Mouse (Mus musculus) embryonic facial prominence, embryonic 13.5 days (tissue): ENCODE measurements around the gene Nme7. TPM values are rescaled to one million over a fixed set of nuclear protein-coding genes. Genes with fewer than 3 reads are reported as not detected.

Source experiments
- ATAC-seq: fragments of 200-750 bp; cut with Nextera tagmentation; 2 replicates; pipeline ENCODE4 v1.8.0; 2017; ENCODE audit warnings: low read depth; ENCODE audit not compliant: insufficient number of reproducible peaks, insufficient read depth, low FRiP score, low TSS enrichment
- H3K27ac ChIP-seq: fragments of 300-500 bp; sonication (generic); 2 replicates; pipeline ENCODE4 v1.5.1; 2015; ENCODE audit warnings: moderate library complexity, mild to moderate bottlenecking, inconsistent platforms
- H3K27me3 ChIP-seq: fragments of 300-500 bp; sonication (generic); 2 replicates; pipeline ENCODE4 v1.6.1; 2015; ENCODE audit warnings: mild to moderate bottlenecking, inconsistent platforms
- H3K36me3 ChIP-seq: fragments of 300-500 bp; sonication (generic); 2 replicates; pipeline ENCODE4 v1.6.1; 2015; ENCODE audit warnings: mild to moderate bottlenecking, inconsistent platforms
- H3K4me1 ChIP-seq: fragments of 300-500 bp; sonication (generic); 2 replicates; pipeline ENCODE4 v1.6.1; 2015; ENCODE audit warnings: inconsistent platforms
- H3K4me2 ChIP-seq: fragments of 300-500 bp; sonication (generic); 2 replicates; pipeline ENCODE4 v1.6.1; 2015; ENCODE audit warnings: moderate library complexity, mild to moderate bottlenecking, inconsistent platforms
- H3K4me3 ChIP-seq: fragments of 300-500 bp; sonication (generic); 2 replicates; pipeline ENCODE4 v1.5.1; 2015; ENCODE audit warnings: mild to moderate bottlenecking, inconsistent platforms
- H3K9ac ChIP-seq: fragments of 300-500 bp; sonication (generic); 2 replicates; pipeline ENCODE4 v1.6.1; 2015; ENCODE audit warnings: mild to moderate bottlenecking, inconsistent platforms
- H3K9me3 ChIP-seq: fragments of 300-500 bp; sonication (generic); 2 replicates; pipeline ENCODE4 v1.6.1; 2016; ENCODE audit warnings: inconsistent platforms
- WGBS: fragments of 180-500 bp; shearing (Covaris S2); methylation state at CpG from one replicate; pipeline ENCODE4 v1.1.7; 2015; ENCODE audit warnings: mixed read lengths; 5-methylcytosine and 5-hydroxymethylcytosine counted together
- polyA plus RNA-seq: library from polyadenylated mRNA; unstranded; fragments of >200 nt; fragmentation: Nextera tagmentation; extraction: Ambion mirVana; gene quantifications from 2 replicates; pipeline ENCODE4 v1.2.1, GENCODE M21; 2015

Nme7 gene
- polyA plus RNA-seq, 1 experiment from 2014 or later, result 48.3 TPM

DNA sequence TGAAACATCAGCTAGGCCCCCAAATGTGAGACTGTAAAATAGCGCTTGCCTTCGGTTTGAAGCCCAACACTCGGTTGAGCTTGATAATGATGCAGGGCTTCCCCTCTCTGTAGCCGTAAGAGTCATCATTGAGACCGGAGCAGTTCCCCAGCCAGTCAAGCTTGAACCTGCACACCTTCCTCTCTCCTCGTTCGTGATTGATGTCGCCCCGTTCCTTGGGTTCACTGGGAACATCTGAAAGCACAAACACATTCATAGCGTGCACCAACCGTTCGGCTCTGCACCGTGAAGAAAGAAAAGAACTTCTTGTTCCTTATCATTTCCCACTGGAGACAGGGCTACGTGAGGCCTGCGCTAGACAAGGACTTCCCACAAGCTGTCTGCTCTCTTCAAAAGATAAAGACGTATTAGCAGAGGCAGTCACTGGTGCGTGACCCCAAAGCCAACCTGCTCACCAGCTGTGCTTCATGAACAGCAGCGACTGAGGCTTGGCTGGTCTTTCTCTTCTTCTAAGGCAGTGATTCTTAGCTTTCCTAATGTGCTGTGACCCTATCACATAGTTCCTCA, 137.6 kb downstream of the Nme7 start:
- Histone ChIP-seq H3K4me1 (no peaks in the 10 kb centered on the region), H3K36me3 (peaks cover 17% of the 10 kb centered on the region), H3K27me3 (no peaks in the 10 kb centered on the region), H3K9me3 (no peaks in the 10 kb centered on the region), H3K9ac (no peak overlapping the region), H3K4me3 (no peak overlapping the region), H3K4me2 (no peak overlapping the region), H3K27ac (no peak overlapping the region)
- ATAC-seq, result no peak
- 76% methylated on average over 18 of the region's 18 CpGs for WGBS

- Histone ChIP-seq H3K4me3 (no peak overlapping the region), H3K9me3 (no peaks in the 10 kb centered on the region), H3K4me1 (no peaks in the 10 kb centered on the region), H3K4me2 (no peak overlapping the region), H3K27me3 (no peaks in the 10 kb centered on the region), H3K36me3 (no peaks in the 10 kb centered on the region), H3K27ac (no peak overlapping the region), H3K9ac (no peak overlapping the region)
- 81% methylated on average over 5 of the region's 5 CpGs for WGBS
- no peak for ATAC-seq
These were observed 141.8 kb downstream of the Nme7 start for GRCm38 (mm10) chr1:164445620-164446162.

DNA sequence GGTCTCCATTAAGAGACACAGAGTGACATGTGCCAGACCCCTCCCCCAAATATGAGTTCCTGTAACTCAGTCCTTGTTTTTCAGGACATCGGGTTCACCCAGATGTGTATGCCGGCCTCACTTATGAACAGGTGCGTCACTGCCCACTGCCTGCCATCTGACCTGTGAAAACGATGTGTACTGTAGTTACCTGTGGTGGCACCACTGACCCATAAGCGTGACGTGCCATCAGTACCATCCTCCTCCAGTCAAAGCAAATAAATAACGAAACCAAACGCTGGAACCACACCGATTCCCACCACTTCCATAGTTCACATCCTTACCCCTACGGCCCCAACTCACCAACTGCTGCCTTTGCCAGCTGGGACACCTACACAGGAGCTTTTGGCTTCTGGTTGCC, 142.6 kb downstream of the Nme7 start:
- H3K27ac ChIP-seq, result no peak overlapping the region
- ATAC-seq, result no peak; the same call in 1 of the 2 replicates
- H3K9me3 ChIP-seq, result no peaks in the 10 kb centered on the region
- H3K4me1 ChIP-seq, result no peaks in the 10 kb centered on the region
- H3K9ac ChIP-seq, result no peak overlapping the region
- H3K4me3 ChIP-seq, result no peak overlapping the region
- 92% methylated on average over 10 of the region's 10 CpGs for WGBS
- H3K4me2 ChIP-seq, result no peak overlapping the region
- H3K27me3 ChIP-seq, result no peaks in the 10 kb centered on the region
- H3K36me3 ChIP-seq, result no peaks in the 10 kb centered on the region

DNA sequence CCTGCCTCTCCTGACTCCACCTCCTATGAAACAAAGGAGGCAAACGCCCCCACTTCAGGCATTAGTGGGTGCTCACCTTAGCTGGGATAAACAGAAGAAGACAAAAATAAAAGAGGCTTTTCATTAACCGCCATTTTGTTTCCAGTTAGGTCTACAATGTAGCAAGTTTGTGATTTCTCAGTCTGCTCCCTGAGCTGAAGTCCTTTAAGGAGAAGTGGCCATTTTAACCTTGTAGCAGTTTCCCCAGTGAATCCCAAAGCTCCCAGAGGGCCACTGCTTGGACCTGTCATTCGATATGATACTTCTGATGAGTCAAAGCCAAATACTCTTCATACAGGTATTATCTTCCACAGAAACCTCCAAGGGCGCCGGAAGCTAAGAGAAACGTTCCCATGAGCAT, 143.6 kb downstream of the Nme7 start:
- H3K9me3 ChIP-seq, result no peaks in the 10 kb centered on the region
- no peak overlapping the region for H3K4me3 ChIP-seq
- H3K4me1 ChIP-seq, result no peaks in the 10 kb centered on the region
- WGBS, result 84% methylated on average over 6 of the region's 6 CpGs
- H3K4me2 ChIP-seq, result no peak overlapping the region
- no peak overlapping the region for H3K9ac ChIP-seq
- no peaks in the 10 kb centered on the region for H3K36me3 ChIP-seq
- H3K27me3 ChIP-seq, result no peaks in the 10 kb centered on the region
- no peak overlapping the region for H3K27ac ChIP-seq
- ATAC-seq, result no peak

- no peak overlapping the region for H3K27ac ChIP-seq
- no peak overlapping the region for H3K4me2 ChIP-seq
- WGBS, result 84% methylated on average over 8 of the region's 8 CpGs
- H3K9ac ChIP-seq, result no peak overlapping the region
- no peak overlapping the region for H3K4me3 ChIP-seq
- 0 out of 2 replicates have a peak, but pooled peaks cover 2% of the 10 kb centered on the region for H3K36me3 ChIP-seq
- no peaks in the 10 kb centered on the region for H3K9me3 ChIP-seq
- ATAC-seq, result no peak
- peaks cover 2% of the 10 kb centered on the region for H3K4me1 ChIP-seq
- peaks cover 3% of the 10 kb centered on the region; the same call in 1 of the 2 replicates for H3K27me3 ChIP-seq
These were observed 145.7 kb downstream of the Nme7 start for GRCm38 (mm10) chr1:164449626-164450025.

DNA sequence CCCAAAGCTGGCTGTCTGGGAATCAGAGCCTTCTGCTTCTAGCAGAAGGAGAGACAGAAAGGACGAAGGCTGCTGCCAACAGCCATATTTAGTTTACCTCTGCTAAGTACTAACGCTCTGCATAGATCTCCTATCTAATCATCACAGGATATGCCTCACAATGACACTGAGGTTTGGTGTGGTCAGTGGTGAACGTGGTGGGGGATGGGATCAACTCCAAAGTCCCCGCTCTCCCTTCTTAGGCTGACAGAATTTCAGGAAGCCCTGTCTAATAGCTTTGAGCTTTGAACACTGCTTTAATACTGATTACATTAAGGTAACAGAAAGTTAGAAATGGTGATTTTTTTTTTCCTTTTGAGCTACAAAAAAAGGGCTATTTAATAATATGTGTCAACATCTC, 146.3 kb downstream of the Nme7 start:
- no peak overlapping the region for H3K4me2 ChIP-seq
- peaks cover 8% of the 10 kb centered on the region for H3K4me1 ChIP-seq
- no peak overlapping the region for H3K27ac ChIP-seq
- 0 out of 2 replicates have a peak, but pooled peaks cover 2% of the 10 kb centered on the region for H3K36me3 ChIP-seq
- H3K27me3 ChIP-seq, result peaks cover 9% of the 10 kb centered on the region; the same call in 1 of the 2 replicates
- H3K9ac ChIP-seq, result no peak overlapping the region
- no peak for ATAC-seq
- WGBS, result 84% methylated on average over 4 of the region's 4 CpGs
- no peak overlapping the region for H3K4me3 ChIP-seq
- H3K9me3 ChIP-seq, result no peaks in the 10 kb centered on the region

DNA sequence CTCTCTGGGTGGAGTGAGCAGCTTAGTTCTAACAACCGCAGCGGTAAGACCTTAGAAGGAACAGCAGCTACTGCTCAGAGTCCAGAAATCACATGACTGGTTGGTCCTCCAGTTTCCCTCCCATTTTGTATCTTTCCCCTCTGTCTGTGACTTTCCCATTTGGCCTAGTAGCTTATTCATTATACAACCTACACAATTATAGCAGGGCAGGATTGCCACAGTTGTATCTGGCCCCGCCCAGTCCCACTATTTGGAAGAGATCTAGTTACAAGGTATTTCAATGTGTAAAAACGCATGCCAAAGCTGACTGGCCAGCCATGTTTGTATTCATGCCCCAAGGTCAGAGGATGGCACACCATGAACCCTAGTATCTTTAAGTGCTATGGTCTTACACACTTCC, 146.7 kb downstream of the Nme7 start:
- H3K9ac ChIP-seq, result no peak overlapping the region
- H3K27ac ChIP-seq, result no peak overlapping the region
- H3K36me3 ChIP-seq, result 0 out of 2 replicates have a peak, but pooled peaks cover 2% of the 10 kb centered on the region
- H3K9me3 ChIP-seq, result no peaks in the 10 kb centered on the region
- H3K4me3 ChIP-seq, result no peak overlapping the region
- no peak overlapping the region for H3K4me2 ChIP-seq
- no peak for ATAC-seq
- H3K4me1 ChIP-seq, result peaks cover 8% of the 10 kb centered on the region
- H3K27me3 ChIP-seq, result peaks cover 11% of the 10 kb centered on the region
- 76% methylated on average over 4 of the region's 4 CpGs for WGBS

DNA sequence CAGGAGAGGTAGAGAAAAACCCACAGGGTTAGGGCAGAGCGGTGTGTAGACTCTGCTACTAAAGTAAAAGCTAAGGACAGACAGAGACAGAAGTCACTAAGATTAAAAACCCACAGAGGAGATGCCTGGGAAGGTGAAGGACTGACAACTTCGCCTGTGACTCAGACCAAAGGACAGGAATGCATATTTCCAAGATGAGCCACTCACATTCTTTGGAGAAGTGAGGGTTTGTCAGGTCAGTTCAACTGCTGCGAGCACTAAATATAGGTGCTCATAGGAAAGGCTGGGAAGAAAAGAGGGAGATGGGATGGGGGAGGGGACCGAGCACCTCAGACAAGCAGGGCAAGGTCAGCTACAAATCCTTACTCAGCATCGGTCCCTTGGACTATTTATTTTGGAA, 147.4 kb downstream of the Nme7 start:
- Histone ChIP-seq H3K4me1 (peaks cover 13% of the 10 kb centered on the region), H3K36me3 (0 out of 2 replicates have a peak, but pooled peaks cover 2% of the 10 kb centered on the region), H3K9ac (no peak overlapping the region), H3K27ac (no peak overlapping the region), H3K27me3 (peaks cover 18% of the 10 kb centered on the region), H3K4me3 (no peak overlapping the region), H3K9me3 (no peaks in the 10 kb centered on the region), H3K4me2 (no peak overlapping the region)
- WGBS, result 87% methylated on average over 5 of the region's 5 CpGs
- no peak for ATAC-seq

GRCm38 (mm10) chr1:164452580-164452979, 148.7 kb downstream of the Nme7 start:
- Histone ChIP-seq H3K9me3 (no peaks in the 10 kb centered on the region), H3K36me3 (0 out of 2 replicates have a peak, but pooled peaks cover 2% of the 10 kb centered on the region), H3K4me2 (no peak overlapping the region), H3K27me3 (peaks cover 30% of the 10 kb centered on the region), H3K27ac (no peak overlapping the region), H3K4me1 (peaks cover 25% of the 10 kb centered on the region), H3K4me3 (no peak overlapping the region), H3K9ac (no peak overlapping the region)
- 88% methylated on average over 6 of the region's 6 CpGs for WGBS
- ATAC-seq, result no peak

DNA sequence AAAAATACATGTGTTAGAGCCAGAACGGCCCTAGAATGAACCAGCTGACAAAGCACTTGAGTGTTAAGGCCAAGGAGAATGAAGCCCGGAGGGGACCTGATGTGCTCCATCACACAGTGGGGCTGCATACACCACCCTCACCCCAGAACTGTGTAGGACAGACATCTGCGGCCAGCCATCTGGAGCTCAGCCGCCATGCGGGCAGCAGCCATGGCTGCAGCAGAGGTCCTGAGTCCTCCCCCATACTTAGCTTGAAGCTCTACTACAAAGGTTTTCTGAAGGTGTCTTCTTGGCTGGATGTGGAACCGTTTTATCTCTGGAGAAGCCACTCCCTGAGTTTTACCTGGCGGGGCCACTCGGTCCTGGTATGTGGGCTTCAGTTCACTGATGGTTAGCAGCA, 149.2 kb downstream of the Nme7 start:
- WGBS, result 94% methylated on average over 8 of the region's 8 CpGs
- Histone ChIP-seq H3K4me1 (peaks cover 25% of the 10 kb centered on the region), H3K9ac (no peak overlapping the region), H3K4me2 (no peak overlapping the region), H3K9me3 (no peaks in the 10 kb centered on the region), H3K4me3 (no peak overlapping the region), H3K36me3 (0 out of 2 replicates have a peak, but pooled peaks cover 2% of the 10 kb centered on the region), H3K27ac (no peak overlapping the region), H3K27me3 (peaks cover 32% of the 10 kb centered on the region)
- no peak for ATAC-seq

- Histone ChIP-seq H3K9me3 (no peaks in the 10 kb centered on the region), H3K4me3 (no peak overlapping the region), H3K4me1 (peaks cover 29% of the 10 kb centered on the region), H3K27me3 (peaks cover 38% of the 10 kb centered on the region), H3K27ac (no peak overlapping the region), H3K36me3 (0 out of 2 replicates have a peak, but pooled peaks cover 2% of the 10 kb centered on the region), H3K9ac (no peak overlapping the region), H3K4me2 (no peak overlapping the region)
- 75% methylated on average over 5 of the region's 5 CpGs for WGBS
- no peak for ATAC-seq
These were observed 149.8 kb downstream of the Nme7 start for GRCm38 (mm10) chr1:164453739-164454138.

DNA sequence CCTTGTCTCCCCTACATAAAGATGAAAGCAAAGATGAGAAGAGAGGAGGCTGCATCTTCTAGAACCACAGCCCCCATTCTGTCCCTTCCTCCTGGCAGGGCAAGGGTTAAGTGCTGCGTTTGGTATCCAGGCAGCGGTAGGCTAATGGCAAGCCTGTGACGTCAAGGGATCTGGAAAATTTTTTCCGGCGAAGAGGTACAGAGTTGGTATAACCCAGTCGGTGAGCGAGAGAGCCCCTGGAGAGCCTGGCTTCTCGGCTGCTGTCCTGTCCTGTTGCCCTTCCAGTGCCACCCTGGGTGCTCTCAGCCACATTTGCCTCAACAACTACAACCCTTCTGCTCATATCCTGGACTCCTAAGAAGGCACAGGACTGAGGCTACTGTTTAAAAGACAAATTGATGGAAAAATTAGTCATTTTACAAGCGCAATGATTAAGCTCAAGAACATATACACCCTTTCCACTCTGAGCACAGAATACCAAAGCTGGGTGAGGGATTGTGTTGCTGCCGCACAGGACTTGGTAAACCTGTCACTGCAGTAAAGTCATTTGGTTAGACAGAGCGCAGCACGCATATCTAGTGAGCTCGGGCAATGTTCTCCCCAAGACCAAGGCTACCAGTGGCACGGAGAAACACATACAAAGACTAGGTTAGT, 151.0 kb downstream of the Nme7 start:
- WGBS, result 36% methylated on average over 14 of the region's 14 CpGs
- Histone ChIP-seq H3K27me3 (peaks cover 50% of the 10 kb centered on the region), H3K9ac (no peak overlapping the region), H3K4me2 (peak overlapping the region; percentile 48), H3K36me3 (0 out of 2 replicates have a peak, but pooled peaks cover 2% of the 10 kb centered on the region), H3K4me1 (peaks cover 30% of the 10 kb centered on the region), H3K9me3 (no peaks in the 10 kb centered on the region), H3K4me3 (peak overlapping the region; percentile 8; the same call in 1 of the 2 replicates), H3K27ac (no peak overlapping the region)
- no peak for ATAC-seq
